Mouse (Mus musculus) megakaryocyte, embryonic 14.5 days (primary cell): Measurements from ENCODE around the gene Ptprf.

Source experiments
- FLI1 ChIP-seq: IDR thresholded peaks from 2 replicates; pipeline ENCODE4 v1.6.1; 2012; ENCODE audit warnings: low read length, inconsistent platforms, mixed read lengths
- GATA1 ChIP-seq: IDR thresholded peaks from 3 replicates; pipeline ENCODE4 v1.6.1; 2012; ENCODE audit warnings: mixed read lengths, low read length, inconsistent platforms, borderline replicate concordance

GRCm38 (mm10) chr4:118214891-118215290 is 76.3 kb downstream of the Ptprf start:
- no peak for TF ChIP-seq GATA1
- no peak for TF ChIP-seq FLI1
